Mouse (Mus musculus) olfactory bulb, adult 2 months (tissue): ENCODE measurements around the gene Pcsk5.

ENCODE experiments used
- CTCF ChIP-seq: fragments of 200-500 bp; IDR thresholded peaks from 2 replicates; pipeline ENCODE4 v1.5.1; 2012; ENCODE audit warnings: low read depth, mild to moderate bottlenecking, low read length, moderate library complexity; ENCODE audit not compliant: insufficient read depth
- POLR2A ChIP-seq: fragments of 200-500 bp; IDR thresholded peaks from 2 replicates; pipeline ENCODE4 v1.6.1; 2012; ENCODE audit warnings: mild to moderate bottlenecking, low read depth, low read length, moderate library complexity; ENCODE audit not compliant: insufficient read depth

GRCm38 (mm10) chr19:17815062-17815461, 22.4 kb downstream of the Pcsk5 start:
- TF ChIP-seq POLR2A (no peak), CTCF (no peak)
